Mouse (Mus musculus): ENCODE measurements around the gene Nek8. TPM values are rescaled to one million over a fixed set of nuclear protein-coding genes. Genes with fewer than 3 reads are reported as not detected.

The Nek8 gene
- total RNA-seq, 2 experiments from 2014 or later: 3.1 to 3.7 TPM

GRCm38 (mm10) chr11:78167257-78167959 is 9.1 kb downstream of the Nek8 start:
- DNase-seq: no peak

- no peak for DNase-seq
Observed at GRCm38 (mm10) chr11:78166640-78167039, 9.8 kb downstream of the Nek8 start.

- DNase-seq: no peak
Observed at GRCm38 (mm10) chr11:78166161-78166560, 10.3 kb downstream of the Nek8 start.

- DNase-seq: peak; percentile 65
Observed at GRCm38 (mm10) chr11:78165761-78166109, 10.7 kb downstream of the Nek8 start.

- DNase-seq: peak; percentile 85
Observed at GRCm38 (mm10) chr11:78164924-78165760, 11.3 kb downstream of the Nek8 start, which contains the start of gene Traf4. Traf4 (minus strand) TSS chr11:78165589.

- DNase-seq: no peak
Observed at GRCm38 (mm10) chr11:78164604-78164923, 11.9 kb downstream of the Nek8 start.

GRCm38 (mm10) chr11:78163681-78164603 is 12.5 kb downstream of the Nek8 start:
- peak; percentile 67 for DNase-seq

GRCm38 (mm10) chr11:78163045-78163444 is 13.4 kb downstream of the Nek8 start:
- no peak for DNase-seq

GRCm38 (mm10) chr11:78162504-78162903 is 14.0 kb downstream of the Nek8 start:
- peak; percentile 77 for DNase-seq

- DNase-seq: no peak
Observed at GRCm38 (mm10) chr11:78161968-78162367, 14.5 kb downstream of the Nek8 start.

GRCm38 (mm10) chr11:78161169-78161568 is 15.3 kb downstream of the Nek8 start:
- no peak for DNase-seq

GRCm38 (mm10) chr11:78160675-78161074 is 15.8 kb downstream of the Nek8 start:
- DNase-seq: no peak

- DNase-seq: no peak
Observed at GRCm38 (mm10) chr11:78160171-78160570, 16.3 kb downstream of the Nek8 start.

- DNase-seq: no peak
Observed at GRCm38 (mm10) chr11:78159557-78159956, 16.9 kb downstream of the Nek8 start.

- DNase-seq: peak; percentile 64
Observed at GRCm38 (mm10) chr11:78159096-78159495, 17.4 kb downstream of the Nek8 start.

- no peak for DNase-seq
Observed at GRCm38 (mm10) chr11:78156156-78156699, 20.2 kb downstream of the Nek8 start.

GRCm38 (mm10) chr11:78155674-78156073 is 20.8 kb downstream of the Nek8 start:
- DNase-seq: no peak

GRCm38 (mm10) chr11:78153778-78154177 is 22.7 kb downstream of the Nek8 start:
- no peak for DNase-seq

- peak; percentile 75 for DNase-seq
Observed at GRCm38 (mm10) chr11:78152299-78153231, 23.9 kb downstream of the Nek8 start.

GRCm38 (mm10) chr11:78151161-78151560 is 25.3 kb downstream of the Nek8 start:
- DNase-seq: no peak

Measured in gastrocnemius, postnatal 10 days (tissue).